Mouse (Mus musculus) telencephalon, adult 2 months (tissue): ENCODE data around the gene Srgap1.
"Not testable (repeated sequence)": the region's sequence is repeated elsewhere in the genome, so short reads cannot be mapped to it uniquely, and the experiment has no call there.

Experiments
- DNase-seq: peaks from one replicate; pipeline ENCODE4 v3.0.0-alpha.2; 2011; ENCODE audit warnings: low read depth, low spot score

The Srgap1 gene

DNA sequence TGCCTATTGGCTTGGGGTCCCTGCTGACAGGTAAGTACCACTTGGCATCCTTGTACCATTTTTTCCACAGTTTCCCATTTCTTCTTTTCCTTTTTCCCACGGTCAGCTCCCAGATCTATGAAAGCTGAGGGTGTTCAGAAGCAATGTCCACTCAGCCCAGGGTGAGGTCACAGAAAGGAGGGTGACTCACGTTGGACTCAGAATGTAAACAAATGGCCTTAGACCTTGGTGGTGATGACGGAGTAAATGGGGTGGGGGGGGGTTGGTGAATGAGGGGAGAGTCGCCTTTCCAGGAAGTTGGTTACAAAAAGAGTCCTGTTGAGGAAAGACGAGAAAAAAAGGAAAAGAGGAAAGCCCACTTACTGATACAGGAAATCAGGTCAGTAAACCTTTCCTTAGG lies 224.4 kb downstream of the Srgap1 start:
- DNase-seq, result no peak

GRCm38 (mm10) chr10:121820846-121821245 lies 226.3 kb downstream of the Srgap1 start:
- DNase-seq, result no peak

GRCm38 (mm10) chr10:121817983-121818382 lies 229.1 kb downstream of the Srgap1 start:
- no peak for DNase-seq

GRCm38 (mm10) chr10:121807771-121808170 lies 239.3 kb downstream of the Srgap1 start:
- DNase-seq, result no peak

DNA sequence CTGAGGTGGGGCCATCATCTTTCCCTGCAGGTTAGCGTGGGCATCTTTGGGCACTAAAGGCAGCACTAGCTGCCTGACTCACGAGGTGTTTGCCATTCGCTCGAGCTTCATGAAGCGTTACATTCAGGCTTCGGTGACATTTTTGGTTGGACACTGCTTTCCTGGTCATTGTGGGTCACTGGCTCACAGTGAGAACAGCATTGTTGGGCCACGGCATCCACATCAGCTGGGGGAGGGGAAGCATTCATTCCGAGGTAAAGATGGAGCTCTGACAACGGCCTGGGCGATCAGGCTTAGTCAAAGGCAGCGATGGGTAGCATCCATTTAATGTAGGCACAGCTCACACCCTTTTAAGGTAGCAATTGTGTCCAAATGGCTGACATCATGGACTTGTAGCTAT lies 240.3 kb downstream of the Srgap1 start:
- DNase-seq, result no peak

- no peak for DNase-seq
Observed at GRCm38 (mm10) chr10:121805933-121806341, 241.2 kb downstream of the Srgap1 start.

DNA sequence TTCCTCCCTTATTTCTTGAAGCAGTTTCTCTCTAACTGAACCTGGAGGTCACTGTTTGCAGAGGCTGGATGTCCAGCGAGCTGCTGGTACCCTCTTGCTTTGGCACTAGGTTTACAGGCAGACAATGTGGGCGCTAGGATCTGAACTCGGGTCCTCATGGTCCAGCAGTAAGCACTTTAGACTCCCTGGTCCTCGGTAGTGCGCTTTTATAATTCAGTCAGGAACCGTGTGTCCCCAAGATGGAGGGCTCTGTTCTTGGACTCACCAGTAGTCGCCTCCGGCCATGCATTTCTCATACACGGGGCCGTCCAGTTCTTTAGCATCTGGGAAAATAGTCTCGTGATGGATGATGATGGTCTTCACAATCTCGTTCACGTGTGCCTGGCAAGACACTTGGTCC lies 242.6 kb downstream of the Srgap1 start:
- DNase-seq, result no peak

DNA sequence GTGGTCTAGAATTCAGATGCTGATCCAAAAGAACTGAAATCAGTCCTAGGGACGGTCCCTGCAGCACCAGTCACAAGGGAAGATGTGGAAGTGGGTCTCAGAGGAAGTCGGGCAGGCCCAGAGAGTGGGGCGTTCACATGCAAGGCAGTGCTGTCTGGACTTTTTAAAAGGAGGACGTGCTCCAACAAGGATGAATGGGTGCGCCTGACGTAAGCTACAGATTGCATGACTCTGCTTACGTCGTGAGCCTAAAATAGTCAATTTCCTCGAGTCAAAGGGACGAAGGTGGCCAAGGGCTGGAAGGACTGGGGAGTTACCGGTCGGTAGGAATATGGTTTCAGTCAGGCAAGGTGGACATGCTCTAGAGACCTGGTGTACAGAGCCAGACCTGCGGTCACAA lies 247.1 kb downstream of the Srgap1 start:
- no peak for DNase-seq

DNA sequence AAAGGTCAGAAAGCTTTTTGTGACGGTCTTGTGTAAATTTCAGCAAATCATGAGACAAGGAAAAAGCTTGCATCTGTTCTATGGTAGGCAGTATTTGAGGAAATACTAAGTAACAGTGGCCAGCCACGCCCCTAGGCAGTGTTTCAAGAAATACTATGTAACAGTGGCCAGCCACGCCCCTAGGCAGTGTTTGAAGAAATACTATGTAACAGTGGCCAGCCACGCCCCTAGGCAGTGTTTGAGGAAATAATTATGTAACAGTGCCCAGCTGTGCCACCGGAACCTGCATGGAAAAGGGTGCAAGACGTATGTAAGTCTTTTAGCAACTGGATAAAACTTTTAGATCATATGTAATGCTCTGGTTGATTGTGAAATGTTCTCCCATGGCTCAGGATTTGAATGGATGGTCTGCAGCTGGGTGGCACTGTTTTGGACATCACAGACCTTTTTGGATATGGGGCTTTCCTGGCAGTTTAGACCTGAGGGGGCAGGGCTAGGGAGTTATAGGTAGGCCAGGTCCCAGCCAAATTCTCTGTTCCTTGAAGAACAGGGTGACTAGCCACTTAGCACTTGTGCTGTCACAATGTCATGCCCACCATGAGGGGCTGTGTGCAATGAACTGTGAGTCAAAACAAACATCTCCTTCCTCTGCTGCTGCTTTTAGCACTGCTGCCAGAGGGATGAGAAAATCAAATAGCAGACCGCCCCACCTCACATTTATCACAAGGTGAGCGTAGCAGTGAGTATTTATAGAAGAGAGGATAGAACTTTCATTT lies 250.9 kb downstream of the Srgap1 start:
- DNase-seq, result no peak

DNA sequence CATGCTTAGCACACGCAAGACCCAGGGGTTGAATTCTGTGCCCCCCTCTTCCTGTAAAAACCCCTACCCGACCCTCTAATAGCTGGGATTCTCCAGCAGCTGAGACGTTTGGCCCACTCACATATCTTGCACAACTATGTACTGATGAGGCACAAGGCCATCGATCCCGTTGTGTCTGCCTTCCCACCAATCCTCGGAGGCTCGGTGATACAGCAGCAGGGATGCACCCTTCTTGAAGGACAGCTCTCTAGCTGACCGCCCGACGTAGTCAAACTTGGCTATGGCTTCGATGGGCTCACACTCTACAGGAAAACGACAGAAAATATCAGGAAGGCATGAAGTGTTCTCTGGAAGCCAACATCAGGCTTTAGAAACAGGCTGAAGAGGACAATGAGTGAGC lies 252.6 kb downstream of the Srgap1 start:
- no peak for DNase-seq

DNA sequence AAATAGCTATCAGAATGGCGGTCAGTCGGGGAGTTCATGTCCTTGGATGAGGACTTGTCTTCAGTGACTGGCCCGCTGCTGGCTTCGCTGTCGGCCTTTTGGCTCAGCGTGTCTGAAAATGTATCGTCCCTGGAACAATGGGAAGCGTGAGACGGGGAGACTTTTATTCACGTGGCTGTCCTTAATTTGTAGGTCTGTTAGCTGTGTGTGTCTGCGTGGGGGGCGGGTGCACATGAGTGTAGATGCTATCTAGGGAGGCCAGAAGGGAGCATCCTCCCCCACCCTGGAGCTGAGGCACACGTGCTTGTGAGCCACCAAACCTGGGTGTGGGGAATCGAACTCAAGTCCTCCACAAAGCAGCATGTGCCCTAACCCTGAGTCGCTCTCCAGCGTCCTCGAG lies 254.5 kb downstream of the Srgap1 start:
- no peak for DNase-seq

DNA sequence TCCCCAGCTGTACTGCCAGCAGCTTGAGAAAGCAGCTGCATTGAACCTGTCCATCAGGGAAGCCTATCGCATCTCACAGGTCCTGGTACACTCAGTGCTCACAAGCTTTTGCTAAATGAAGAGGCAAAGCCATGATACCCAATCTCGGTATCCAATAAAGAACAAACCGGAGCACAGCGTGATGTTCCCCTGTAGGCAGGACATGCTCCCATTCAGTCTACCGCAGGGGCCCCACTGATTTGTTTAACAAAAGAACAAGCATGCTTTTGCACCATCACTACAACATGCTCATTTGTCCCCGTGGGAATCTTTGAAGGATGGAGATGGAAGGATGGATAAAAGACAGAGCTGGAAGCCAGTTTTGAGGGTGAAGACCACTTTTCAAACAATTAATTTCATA lies 257.0 kb downstream of the Srgap1 start:
- DNase-seq, result no peak

DNA sequence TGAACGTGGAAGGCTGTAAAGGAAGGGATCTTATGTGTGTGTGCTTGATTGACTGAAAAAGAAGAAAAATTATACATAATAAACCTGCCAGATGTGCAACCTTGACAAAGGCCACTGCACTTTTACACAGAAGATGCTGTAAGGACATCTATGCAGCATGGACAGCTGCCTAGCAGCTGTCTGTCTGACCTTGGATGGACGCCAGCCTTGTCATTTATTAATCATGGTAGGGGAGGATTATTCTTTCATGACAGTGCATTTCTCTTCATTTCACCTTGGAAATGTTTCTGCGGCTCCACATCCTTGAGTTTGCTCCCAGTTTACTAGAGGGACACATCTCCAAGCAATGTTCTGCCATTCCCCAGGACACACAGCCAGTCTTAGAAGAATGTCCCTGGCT lies 258.6 kb downstream of the Srgap1 start:
- no peak for DNase-seq

- DNase-seq, result no peak
Observed at GRCm38 (mm10) chr10:121781159-121781558, 266.0 kb downstream of the Srgap1 start.

DNA sequence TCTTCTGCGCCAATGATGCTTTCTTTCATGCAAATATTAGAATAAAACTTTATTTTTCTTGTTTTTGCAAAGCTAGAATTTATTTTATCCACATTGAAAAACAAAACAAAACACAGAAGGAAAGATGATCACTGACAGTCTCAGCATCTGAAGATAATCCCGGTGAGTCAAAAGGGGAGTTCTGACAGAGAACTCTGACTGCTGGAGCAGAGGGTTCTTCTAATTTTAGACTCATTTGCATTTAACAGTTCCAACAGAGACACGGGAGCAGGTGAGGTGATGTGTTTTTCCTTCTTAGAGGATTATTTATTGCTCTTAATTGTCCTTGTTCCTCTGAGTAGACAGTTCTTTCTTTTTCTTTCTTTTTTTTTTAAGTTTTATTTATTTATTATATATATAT lies 271.1 kb downstream of the Srgap1 start:
- no peak for DNase-seq

GRCm38 (mm10) chr10:121773813-121774212 lies 273.3 kb downstream of the Srgap1 start:
- DNase-seq, result no peak

GRCm38 (mm10) chr10:121770624-121771577 lies 276.2 kb downstream of the Srgap1 start:
- no peak for DNase-seq

- no peak for DNase-seq
Observed at GRCm38 (mm10) chr10:121769711-121770110, 277.4 kb downstream of the Srgap1 start.

GRCm38 (mm10) chr10:121767295-121767694 lies 279.8 kb downstream of the Srgap1 start:
- not testable (repeated sequence) for DNase-seq

DNA sequence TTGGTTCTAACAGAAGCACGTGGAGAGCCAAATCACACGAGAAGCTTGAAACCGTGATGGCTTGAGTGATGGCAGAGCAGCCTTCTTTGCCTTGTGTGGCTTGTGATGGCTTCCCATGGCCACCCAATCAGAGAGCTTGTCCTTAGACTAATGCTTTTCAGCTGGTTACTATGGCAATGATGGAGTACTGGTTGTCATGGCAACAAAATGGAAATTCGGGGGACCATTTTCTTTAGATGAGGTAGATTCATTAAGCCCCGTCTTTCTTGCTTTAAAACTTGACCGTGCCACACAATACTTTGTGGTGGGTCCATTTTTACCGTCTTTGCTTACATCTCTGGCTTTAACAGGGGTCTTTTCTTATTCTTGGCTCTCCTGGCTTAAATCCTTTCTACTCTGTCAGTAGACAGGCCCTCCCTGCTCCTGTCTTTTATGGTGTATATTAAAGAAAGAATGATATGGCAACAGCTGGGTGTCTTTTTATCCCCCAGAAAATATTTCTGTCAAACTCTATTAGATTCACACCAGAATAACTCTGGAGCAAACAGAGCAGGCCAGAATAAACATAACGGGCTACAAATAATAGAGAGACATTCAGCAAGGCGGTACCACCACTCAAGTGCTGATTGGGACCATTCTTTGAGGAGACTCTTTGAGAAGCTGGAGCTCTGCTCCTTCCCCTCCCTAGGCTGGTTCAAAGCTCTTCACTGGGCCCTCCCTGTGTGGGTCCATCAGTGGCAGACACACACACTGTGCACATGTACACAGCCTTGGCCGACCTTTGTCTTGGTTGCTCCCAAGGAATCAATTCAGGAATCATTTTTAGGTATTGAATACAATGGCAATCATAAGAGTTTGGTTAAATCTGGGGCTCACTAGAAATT lies 281.7 kb downstream of the Srgap1 start:
- DNase-seq, result peak; percentile 40

- no peak for DNase-seq
Observed at GRCm38 (mm10) chr10:121764469-121765173, 282.5 kb downstream of the Srgap1 start.
